Mouse (Mus musculus) liver, postnatal 0 days (tissue): ENCODE results near the gene Zfp784. TPM values are rescaled to one million over a fixed set of nuclear protein-coding genes. Genes with fewer than 3 reads are reported as not detected.

Source experiments
- ATAC-seq: fragments of 200-750 bp; cut with Nextera tagmentation; 2 replicates; pipeline ENCODE4 v1.8.0; 2017; ENCODE audit warnings: mild to moderate bottlenecking, moderate library complexity
- DNase-seq: peaks from one replicate; pipeline ENCODE4 v3.0.0-alpha.2; 2016
- H3K27ac ChIP-seq: fragments of 300-500 bp; sonication (generic); 2 replicates; pipeline ENCODE4 v1.5.1; 2014; ENCODE audit warnings: antibody characterized with exemption, moderate library complexity, mild to moderate bottlenecking, low read depth
- H3K27me3 ChIP-seq: fragments of 300-500 bp; sonication (generic); 2 replicates; pipeline ENCODE4 v1.6.1; 2014; ENCODE audit warnings: low read length, control low read depth, mixed read lengths; ENCODE audit not compliant: insufficient read depth
- H3K36me3 ChIP-seq: fragments of 300-500 bp; sonication (generic); replicated peaks from 2 replicates; pipeline ENCODE4 v1.6.1; 2014; ENCODE audit warnings: mild to moderate bottlenecking, control low read depth, low read length, moderate library complexity, mixed read lengths; ENCODE audit not compliant: insufficient read depth
- H3K4me1 ChIP-seq: fragments of 300-500 bp; sonication (generic); 2 replicates; pipeline ENCODE4 v1.6.1; 2014; ENCODE audit warnings: antibody characterized with exemption, mild to moderate bottlenecking, control low read depth; ENCODE audit not compliant: insufficient read depth
- H3K4me2 ChIP-seq: fragments of 300-500 bp; sonication (generic); 2 replicates; pipeline ENCODE4 v1.6.1; 2014; ENCODE audit warnings: low read depth, mild to moderate bottlenecking, low read length, moderate library complexity, mixed read lengths
- H3K4me3 ChIP-seq: fragments of 300-500 bp; sonication (generic); 2 replicates; pipeline ENCODE4 v1.5.1; 2014; ENCODE audit warnings: low read depth, low read length
- H3K9ac ChIP-seq: fragments of 300-500 bp; sonication (generic); replicated peaks from 2 replicates; pipeline ENCODE4 v1.6.1; 2014; ENCODE audit warnings: mild to moderate bottlenecking, moderate library complexity
- H3K9me3 ChIP-seq: fragments of 300-500 bp; sonication (generic); 2 replicates; pipeline ENCODE4 v1.6.1; 2016; ENCODE audit warnings: mild to moderate bottlenecking, control low read depth, low read length, mixed read lengths
- CTCF ChIP-seq: sonication (generic); IDR thresholded peaks from 2 replicates; pipeline ENCODE4 v1.5.1; 2016; ENCODE audit warnings: antibody characterized with exemption, low read depth
- EP300 ChIP-seq: IDR thresholded peaks from 2 replicates; pipeline ENCODE4 v1.6.1; 2016; ENCODE audit warnings: antibody characterized with exemption, low read depth, mild to moderate bottlenecking
- WGBS: fragments of 180-500 bp; shearing (Covaris S2); extraction: QIAGEN DNeasy Blood & Tissue Kit; methylation state at CpG from one replicate; pipeline ENCODE4 v1.1.7; 2014; ENCODE audit not compliant: insufficient replicate concordance; 5-methylcytosine and 5-hydroxymethylcytosine counted together
- polyA plus RNA-seq: library from polyadenylated mRNA; unstranded; fragments of >200 nt; fragmentation: Nextera tagmentation; extraction: Ambion mirVana; gene quantifications from 2 replicates; pipeline ENCODE4 v1.2.1, GENCODE M21; 2015

Gene Zfp784
- polyA plus RNA-seq, 1 experiment from 2014 or later = 2.4 TPM

DNA sequence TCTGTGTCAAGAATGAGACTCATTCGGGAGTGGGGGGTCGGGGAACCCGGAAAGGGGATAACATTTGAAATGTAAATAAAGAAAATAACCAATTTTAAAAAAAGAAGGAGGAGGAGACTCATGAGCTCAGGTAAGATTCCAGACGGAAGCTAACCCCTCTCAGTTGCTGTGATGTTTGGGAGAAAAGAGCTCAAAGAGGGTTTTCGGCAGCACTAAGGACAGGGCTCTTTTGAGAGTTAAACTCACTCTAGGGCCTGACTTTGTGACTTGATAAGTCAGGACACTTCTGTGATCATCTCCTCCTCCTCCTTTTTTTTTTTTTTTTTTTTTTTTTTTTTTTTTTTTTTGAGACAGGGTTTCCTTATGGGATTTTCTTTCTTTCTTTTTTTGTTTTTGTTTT lies 694 bp upstream of the Zfp784 start:
- Histone ChIP-seq H3K36me3 (no peaks in the 10 kb centered on the region; the same call in 1 of the 2 replicates), H3K4me3 (peak overlapping the region; percentile 67), H3K4me1 (peaks cover 14% of the 10 kb centered on the region), H3K27me3 (no peaks in the 10 kb centered on the region), H3K27ac (peak overlapping the region; percentile 94; the same call in 1 of the 2 replicates), H3K9me3 (no peaks in the 10 kb centered on the region), H3K9ac (peak overlapping the region; percentile 68), H3K4me2 (peak overlapping the region; percentile 69)
- no peak for ATAC-seq
- TF ChIP-seq EP300 (no peak), CTCF (no peak)
- DNase-seq = no peak
- 26% methylated on average over 5 of the region's 5 CpGs for WGBS

DNA sequence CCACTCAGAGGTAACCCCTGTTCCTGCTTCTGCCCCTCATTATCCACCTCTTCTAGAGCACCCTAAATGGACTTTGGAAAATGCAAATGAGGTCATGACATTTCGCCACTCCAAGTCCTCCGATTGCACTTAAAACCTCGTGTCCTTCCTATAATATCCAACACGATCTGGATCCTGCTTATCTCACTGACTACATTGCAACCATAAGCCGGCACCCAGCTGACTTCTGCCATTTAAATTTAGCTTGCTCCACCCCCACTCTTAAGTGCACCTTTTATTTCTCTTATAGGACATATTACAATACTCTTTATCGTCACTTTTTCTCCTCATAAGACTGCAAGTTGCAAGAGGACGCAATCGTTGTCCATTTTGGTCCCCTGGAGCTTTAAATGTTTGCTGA lies 779 bp downstream of the Zfp784 start:
- Histone ChIP-seq H3K36me3 (peaks cover 5% of the 10 kb centered on the region), H3K9me3 (no peaks in the 10 kb centered on the region), H3K4me2 (peak overlapping the region; percentile 69), H3K4me3 (peak overlapping the region; percentile 67; the same call in 1 of the 2 replicates), H3K27me3 (no peaks in the 10 kb centered on the region), H3K9ac (no peak overlapping the region; the same call in 1 of the 2 replicates), H3K4me1 (peaks cover 14% of the 10 kb centered on the region), H3K27ac (peak overlapping the region; percentile 94; the same call in 1 of the 2 replicates)
- TF ChIP-seq EP300 (no peak), CTCF (no peak)
- ATAC-seq = no peak
- DNase-seq = no peak
- WGBS = 72% methylated on average over 8 of the region's 8 CpGs

DNA sequence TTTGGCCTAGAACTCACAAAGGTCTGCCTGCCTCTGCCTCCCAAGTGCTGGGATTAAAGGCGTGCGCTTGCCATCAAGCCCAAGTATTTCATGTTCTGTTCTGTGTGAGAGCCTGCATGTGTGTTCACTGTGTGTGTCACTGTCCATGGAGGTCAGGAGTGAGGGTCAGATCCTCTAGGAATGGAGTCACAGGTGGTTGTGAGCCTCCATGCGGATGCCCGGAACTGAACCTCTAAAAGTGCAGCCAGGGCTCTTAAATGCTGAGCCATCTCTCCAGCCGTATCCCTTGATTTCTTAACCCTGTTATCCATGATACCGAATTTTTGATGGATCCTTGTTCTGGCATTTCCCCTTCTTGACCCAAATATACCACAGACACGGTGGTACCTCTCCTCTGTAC lies 1.2 kb downstream of the Zfp784 start:
- Histone ChIP-seq H3K4me1 (peaks cover 14% of the 10 kb centered on the region), H3K9me3 (0 out of 2 replicates have a peak, but pooled peaks cover 1% of the 10 kb centered on the region), H3K27me3 (no peaks in the 10 kb centered on the region), H3K36me3 (peaks cover 9% of the 10 kb centered on the region), H3K27ac (no peak overlapping the region), H3K4me2 (no peak overlapping the region), H3K4me3 (no peak overlapping the region), H3K9ac (no peak overlapping the region)
- 88% methylated on average over 7 of the region's 7 CpGs for WGBS
- DNase-seq (no peak), ATAC-seq (no peak)
- TF ChIP-seq EP300 (no peak), CTCF (no peak)

DNA sequence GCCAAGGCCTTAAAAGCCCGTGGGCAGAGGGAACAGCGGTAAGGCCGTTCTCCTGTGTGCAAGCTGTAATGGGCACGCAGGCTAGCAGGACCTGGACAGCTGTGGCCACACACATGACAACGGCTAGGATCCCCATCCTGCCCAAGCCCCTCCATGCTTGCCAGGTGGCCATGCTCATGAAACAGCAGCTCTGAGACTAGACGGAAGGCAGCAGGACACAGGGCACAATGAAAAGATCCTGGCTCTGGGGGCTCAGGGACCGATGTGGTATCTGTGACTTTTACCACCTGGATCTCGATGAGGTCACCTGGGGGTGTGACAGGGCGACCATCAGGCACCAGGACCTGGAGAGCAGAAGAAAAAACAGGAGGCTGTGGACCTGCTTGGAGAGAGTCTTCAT lies 2.1 kb downstream of the Zfp784 start:
- H3K4me1 ChIP-seq = peaks cover 14% of the 10 kb centered on the region
- no peak overlapping the region for H3K4me3 ChIP-seq
- peaks cover 9% of the 10 kb centered on the region for H3K9me3 ChIP-seq
- no peak for TF ChIP-seq EP300
- TF ChIP-seq CTCF = no peak
- no peak overlapping the region for H3K9ac ChIP-seq
- H3K36me3 ChIP-seq = peaks cover 18% of the 10 kb centered on the region
- no peak for ATAC-seq
- DNase-seq = no peak
- H3K27me3 ChIP-seq = no peaks in the 10 kb centered on the region
- WGBS = 89% methylated on average over 9 of the region's 9 CpGs
- H3K27ac ChIP-seq = no peak overlapping the region
- H3K4me2 ChIP-seq = no peak overlapping the region

DNA sequence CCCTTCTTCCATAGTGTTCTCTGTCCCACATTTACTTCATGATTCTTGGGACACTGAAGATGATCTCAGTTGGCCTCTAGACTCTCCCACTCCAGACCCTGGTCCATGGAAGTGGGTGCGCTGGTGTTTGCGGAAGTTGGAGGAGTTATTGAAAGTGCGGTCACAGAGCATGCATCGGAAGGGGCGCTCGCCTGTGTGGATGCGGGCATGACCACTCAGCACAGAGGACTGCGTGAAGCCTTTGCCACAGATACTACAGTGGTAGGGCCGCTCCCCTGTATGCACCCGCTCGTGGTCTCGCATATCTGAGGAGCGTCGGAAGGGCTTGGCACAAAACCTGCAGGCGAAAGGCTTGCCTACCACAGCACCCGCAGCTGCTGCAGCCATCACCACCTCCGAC lies 2.6 kb downstream of the Zfp784 start:
- peaks cover 14% of the 10 kb centered on the region for H3K9me3 ChIP-seq
- ATAC-seq = no peak
- TF ChIP-seq EP300 (no peak), CTCF (no peak)
- H3K36me3 ChIP-seq = peaks cover 23% of the 10 kb centered on the region
- H3K27ac ChIP-seq = no peak overlapping the region
- H3K9ac ChIP-seq = no peak overlapping the region
- whole genome bisulfite sequencing = 94% methylated on average over 17 of the region's 17 CpGs
- H3K27me3 ChIP-seq = no peaks in the 10 kb centered on the region
- no peak overlapping the region for H3K4me3 ChIP-seq
- H3K4me2 ChIP-seq = no peak overlapping the region
- no peak for DNase-seq
- H3K4me1 ChIP-seq = peaks cover 14% of the 10 kb centered on the region

GRCm38 (mm10) chr7:5033818-5034217 lies 4.4 kb downstream of the Zfp784 start, which contains the start of gene 4632433K11Rik:
4632433K11Rik (plus strand) TSS chr7:5034118.
- DNase-seq = no peak
- H3K27me3 ChIP-seq = no peaks in the 10 kb centered on the region
- H3K36me3 ChIP-seq = peaks cover 41% of the 10 kb centered on the region
- no peak within 1 kb of the TSS for H3K4me2 ChIP-seq
- peaks cover 12% of the 10 kb centered on the region for H3K4me1 ChIP-seq
- 75% methylated on average over 3 of the region's 3 CpGs for WGBS
- no peak within 1 kb of the TSS for H3K9ac ChIP-seq
- no peak within 1 kb of the TSS for H3K27ac ChIP-seq
- peaks cover 29% of the 10 kb centered on the region for H3K9me3 ChIP-seq
- no peak for TF ChIP-seq EP300
- TF ChIP-seq CTCF = no peak
- ATAC-seq = no peak
- no peak within 1 kb of the TSS for H3K4me3 ChIP-seq

- no peak for TF ChIP-seq CTCF
- no peak for TF ChIP-seq EP300
- H3K4me3 ChIP-seq = no peak overlapping the region
- H3K9me3 ChIP-seq = peaks cover 29% of the 10 kb centered on the region
- WGBS = 90% methylated on average over 46 of the region's 46 CpGs
- no peak overlapping the region for H3K9ac ChIP-seq
- no peak overlapping the region for H3K27ac ChIP-seq
- DNase-seq = no peak
- no peaks in the 10 kb centered on the region for H3K4me1 ChIP-seq
- no peak overlapping the region for H3K4me2 ChIP-seq
- no peaks in the 10 kb centered on the region for H3K27me3 ChIP-seq
- ATAC-seq = no peak
- H3K36me3 ChIP-seq = peaks cover 50% of the 10 kb centered on the region
Observed at GRCm38 (mm10) chr7:5031496-5031895, 6.8 kb downstream of the Zfp784 start.
